Mouse (Mus musculus) cortical plate, adult 2 months (tissue): ENCODE measurements around the gene Naglu. TPM values are rescaled to one million over a fixed set of nuclear protein-coding genes. Genes with fewer than 3 reads are reported as not detected.

Source experiments
- H3K27ac ChIP-seq: fragments of 200-500 bp; 2 replicates; pipeline ENCODE4 v1.5.1; 2012; ENCODE audit warnings: low read length, control low read depth, inconsistent platforms; ENCODE audit not compliant: insufficient read depth
- H3K4me1 ChIP-seq: fragments of 200-500 bp; 2 replicates; pipeline ENCODE4 v1.6.1; 2011; ENCODE audit warnings: low read length; ENCODE audit not compliant: control insufficient read depth, insufficient read depth
- H3K4me3 ChIP-seq: fragments of 200-500 bp; 2 replicates; pipeline ENCODE4 v1.5.1; 2011; ENCODE audit warnings: mild to moderate bottlenecking, low read length, control low read depth; ENCODE audit not compliant: insufficient read depth
- CTCF ChIP-seq: fragments of 200-500 bp; IDR thresholded peaks from 2 replicates; pipeline ENCODE4 v1.5.1; 2011; ENCODE audit warnings: mild to moderate bottlenecking, control low read depth, low read length; ENCODE audit not compliant: insufficient read depth; ENCODE audit errors: extremely low read depth
- POLR2A ChIP-seq: fragments of 200-500 bp; IDR thresholded peaks from 2 replicates; pipeline ENCODE4 v1.6.1; 2011; ENCODE audit warnings: mild to moderate bottlenecking, low read length, control low read depth; ENCODE audit not compliant: insufficient read depth; ENCODE audit errors: extremely low read depth
- polyA plus RNA-seq: library from polyadenylated mRNA; depleted of rRNA; stranded (reverse); fragments of >200 nt; gene quantifications from 2 replicates; pipeline ENCODE4 v1.2.3, GENCODE M21; 2012

The Naglu gene
- polyA plus RNA-seq, 1 experiment: 10.3 TPM

- H3K27ac ChIP-seq: 0 out of 2 replicates have a peak overlapping the region, but pooled peaks have one; percentile 4
- TF ChIP-seq POLR2A (no peak), CTCF (no peak)
- H3K4me3 ChIP-seq: no peak overlapping the region
- H3K4me1 ChIP-seq: peaks cover 7% of the 10 kb centered on the region; the same call in 1 of the 2 replicates
These were observed 5.3 kb upstream of the Naglu start for GRCm38 (mm10) chr11:101064462-101064861.

DNA sequence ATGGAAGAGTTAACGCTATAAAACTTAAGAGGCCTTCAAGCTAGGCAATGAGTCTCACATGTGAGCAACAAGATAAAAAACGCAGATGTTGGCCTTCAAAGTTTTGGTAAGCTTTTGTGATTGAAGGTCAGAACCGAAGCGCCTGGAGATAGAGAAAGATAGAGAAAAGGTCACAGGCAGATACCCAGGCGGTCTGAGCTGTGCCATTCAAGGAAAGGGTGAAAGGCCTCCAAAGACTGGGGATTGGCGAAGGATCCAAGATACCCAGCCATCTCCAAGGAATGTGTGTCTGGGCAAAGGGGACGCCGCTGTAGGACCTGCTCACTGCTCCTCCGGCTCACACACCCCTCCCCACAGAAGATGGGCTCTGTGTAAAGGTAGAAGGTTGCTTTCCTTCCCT lies 4.8 kb upstream of the Naglu start:
- H3K4me3 ChIP-seq: no peak overlapping the region
- no peak overlapping the region for H3K27ac ChIP-seq
- H3K4me1 ChIP-seq: peaks cover 7% of the 10 kb centered on the region; the same call in 1 of the 2 replicates
- TF ChIP-seq POLR2A (no peak), CTCF (no peak)

DNA sequence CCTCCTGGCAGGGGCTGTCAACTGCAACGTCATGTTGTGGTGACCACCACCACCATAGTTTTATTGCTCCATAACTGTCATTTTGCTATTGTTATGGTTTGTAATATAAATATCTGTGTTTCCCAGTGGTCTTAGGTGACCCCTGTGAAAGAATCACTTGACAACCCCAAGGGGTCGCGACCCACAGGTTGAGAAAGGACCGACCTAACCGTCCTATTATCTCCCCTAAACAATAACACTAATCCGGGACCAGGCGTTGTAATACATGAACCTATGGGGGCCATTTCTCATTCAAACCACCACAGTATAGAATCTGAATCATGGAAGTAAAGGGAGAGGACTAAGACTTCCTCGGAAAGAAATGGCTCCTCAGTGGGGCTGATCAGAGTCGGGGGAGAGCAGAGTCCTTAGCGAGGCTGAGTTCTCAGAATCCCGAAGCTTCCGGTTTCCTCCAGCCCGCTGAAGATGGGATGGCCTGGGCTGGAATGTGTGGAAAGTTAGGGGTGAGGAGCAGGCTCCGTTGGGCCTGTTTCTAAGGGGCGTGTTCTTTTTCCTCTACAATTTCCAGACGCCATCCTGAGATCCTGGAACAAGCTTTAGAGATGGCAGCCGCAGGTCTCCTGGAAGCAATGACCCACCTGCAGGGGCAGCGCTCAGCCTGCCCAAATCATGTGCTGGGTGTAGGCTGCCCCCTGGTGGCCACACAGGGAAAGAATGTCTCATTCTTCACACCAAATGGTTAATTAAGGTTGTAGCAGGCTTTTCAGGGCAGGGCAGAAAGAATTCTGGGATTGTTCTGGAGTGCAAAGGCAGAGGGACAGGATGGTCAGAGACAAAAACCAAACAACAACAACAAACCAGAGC lies 3.0 kb upstream of the Naglu start:
- Histone ChIP-seq H3K4me3 (no peak overlapping the region), H3K27ac (no peak overlapping the region), H3K4me1 (peaks cover 4% of the 10 kb centered on the region; the same call in 1 of the 2 replicates)
- TF ChIP-seq POLR2A (no peak), CTCF (peak; percentile 88)

DNA sequence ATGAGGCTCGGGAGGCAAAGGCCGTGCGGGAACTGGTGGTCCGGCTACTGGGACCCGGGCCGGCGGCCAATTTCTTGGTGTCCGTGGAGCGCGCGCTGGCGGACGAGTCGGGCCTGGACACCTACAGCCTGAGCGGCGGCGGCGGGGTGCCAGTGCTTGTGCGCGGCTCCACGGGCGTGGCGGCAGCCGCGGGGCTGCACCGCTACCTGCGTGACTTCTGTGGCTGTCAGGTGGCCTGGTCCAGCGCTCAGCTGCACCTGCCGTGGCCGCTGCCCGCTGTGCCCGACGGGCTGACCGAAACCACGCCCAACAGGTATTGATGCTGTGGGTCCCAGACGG lies 346 bp downstream of the Naglu start:
- H3K4me1 ChIP-seq: 0 out of 2 replicates have a peak, but pooled peaks cover 2% of the 10 kb centered on the region
- no peak for TF ChIP-seq CTCF
- no peak for TF ChIP-seq POLR2A
- H3K27ac ChIP-seq: peak overlapping the region; percentile 49; the same call in 1 of the 2 replicates
- peak overlapping the region; percentile 37 for H3K4me3 ChIP-seq

- Histone ChIP-seq H3K4me1 (0 out of 2 replicates have a peak, but pooled peaks cover 2% of the 10 kb centered on the region), H3K27ac (no peak overlapping the region), H3K4me3 (peak overlapping the region; percentile 37; the same call in 1 of the 2 replicates)
- TF ChIP-seq CTCF (no peak), POLR2A (no peak)
These were observed 1.2 kb downstream of the Naglu start for GRCm38 (mm10) chr11:101070987-101071386.

DNA sequence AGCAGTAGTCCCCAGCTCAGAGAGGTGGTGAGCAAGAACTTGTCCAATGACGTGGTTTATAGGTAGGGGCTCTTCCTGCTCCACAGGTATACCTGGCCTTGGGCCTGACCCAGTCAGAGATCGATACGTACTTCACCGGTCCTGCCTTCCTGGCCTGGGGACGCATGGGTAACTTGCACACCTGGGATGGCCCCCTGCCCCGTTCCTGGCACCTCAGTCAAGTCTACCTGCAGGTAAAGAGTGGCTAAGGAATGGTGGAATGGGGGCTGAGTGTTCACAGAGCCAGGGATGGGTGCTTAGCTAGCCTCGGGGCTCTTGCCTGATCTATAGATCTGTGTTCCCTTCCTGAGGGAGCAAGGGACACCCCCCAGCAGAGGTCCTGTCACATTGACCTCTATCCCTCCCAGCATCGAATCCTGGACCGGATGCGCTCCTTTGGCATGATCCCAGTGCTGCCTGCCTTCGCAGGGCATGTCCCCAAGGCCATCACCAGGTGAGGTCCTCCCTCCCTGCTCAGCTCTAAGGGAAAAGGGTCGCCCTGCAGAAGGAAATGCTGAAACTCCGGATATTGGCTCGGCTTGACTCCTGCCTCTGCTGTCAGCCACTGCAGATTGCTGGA lies 2.1 kb downstream of the Naglu start:
- TF ChIP-seq POLR2A (no peak), CTCF (no peak)
- Histone ChIP-seq H3K4me1 (0 out of 2 replicates have a peak, but pooled peaks cover 2% of the 10 kb centered on the region), H3K27ac (no peak overlapping the region), H3K4me3 (no peak overlapping the region)

DNA sequence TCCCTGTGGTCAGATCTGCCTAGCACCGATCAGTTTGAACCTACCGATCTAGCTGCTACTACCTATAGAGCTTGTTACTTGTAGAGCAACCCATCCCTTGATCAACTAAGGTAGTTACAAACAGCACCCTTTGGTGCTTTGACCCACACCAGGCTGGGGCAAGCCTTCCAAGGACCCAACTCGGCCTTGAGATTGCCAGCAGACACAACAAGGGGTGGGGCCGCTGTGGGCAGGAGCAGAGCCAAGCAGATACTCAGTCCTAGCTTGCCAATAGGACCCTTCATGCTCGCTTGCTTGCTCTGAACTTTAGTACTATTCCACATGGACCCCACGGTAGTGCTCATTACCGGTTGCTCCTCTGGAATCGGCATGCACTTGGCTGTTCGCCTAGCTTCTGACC lies 8.3 kb downstream of the Naglu start, which contains the start of gene Hsd17b1:
TSS of gene Hsd17b1 (plus strand) at position 291 of the 400 bp plus-strand sequence.
- no peak for TF ChIP-seq POLR2A
- no peak for TF ChIP-seq CTCF
- Histone ChIP-seq H3K4me3 (no peak within 1 kb of the TSS), H3K4me1 (no peaks in the 10 kb centered on the region), H3K27ac (no peak within 1 kb of the TSS)

- TF ChIP-seq POLR2A (no peak), CTCF (no peak)
- Histone ChIP-seq H3K4me3 (no peak overlapping the region), H3K4me1 (peaks cover 2% of the 10 kb centered on the region; the same call in 1 of the 2 replicates), H3K27ac (no peak overlapping the region)
These were observed 9.9 kb downstream of the Naglu start for GRCm38 (mm10) chr11:101079746-101080145.

GRCm38 (mm10) chr11:101080421-101080820 lies 10.6 kb downstream of the Naglu start:
- Histone ChIP-seq H3K4me3 (no peak overlapping the region), H3K27ac (no peak overlapping the region), H3K4me1 (peaks cover 2% of the 10 kb centered on the region; the same call in 1 of the 2 replicates)
- TF ChIP-seq POLR2A: no peak
